Mouse (Mus musculus): ENCODE measurements at regions not wholly inside any gene's neighbourhood (a gene's known extent, or its start where the extent isn't known, plus 50 kb on each side); places are given as distances from the start of the nearest gene placed in this dataset.

GRCm38 (mm10) chr2:123473840-123474239 is 615.9 kb upstream of the Sema6d start:
- DNase-seq (ENCODE audit: low spot score in 2 of 2) = no peak

DNA sequence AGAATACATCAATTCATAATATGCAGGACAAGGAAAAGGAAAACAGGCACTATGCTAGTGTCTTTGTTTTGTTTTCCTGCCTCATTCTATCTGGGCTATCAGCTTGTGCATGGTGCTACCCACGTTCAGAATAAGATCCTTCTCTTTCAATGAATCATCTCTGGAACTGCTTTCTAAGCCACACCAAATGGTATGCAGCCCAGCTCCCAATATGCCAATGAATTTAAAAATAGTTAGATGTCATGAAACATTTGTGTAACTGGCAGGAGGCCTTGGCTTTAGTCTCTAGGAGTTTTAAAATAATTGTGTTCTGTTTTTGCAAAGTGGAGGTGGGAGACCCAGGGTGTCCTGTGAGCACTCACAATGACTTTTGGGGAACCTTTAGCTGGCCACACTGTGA is 603.1 kb upstream of the Sema6d start:
- peak in 1 of 2 experiments; percentile 3 for DNase-seq (ENCODE audit: low spot score in 2 of 2)

DNA sequence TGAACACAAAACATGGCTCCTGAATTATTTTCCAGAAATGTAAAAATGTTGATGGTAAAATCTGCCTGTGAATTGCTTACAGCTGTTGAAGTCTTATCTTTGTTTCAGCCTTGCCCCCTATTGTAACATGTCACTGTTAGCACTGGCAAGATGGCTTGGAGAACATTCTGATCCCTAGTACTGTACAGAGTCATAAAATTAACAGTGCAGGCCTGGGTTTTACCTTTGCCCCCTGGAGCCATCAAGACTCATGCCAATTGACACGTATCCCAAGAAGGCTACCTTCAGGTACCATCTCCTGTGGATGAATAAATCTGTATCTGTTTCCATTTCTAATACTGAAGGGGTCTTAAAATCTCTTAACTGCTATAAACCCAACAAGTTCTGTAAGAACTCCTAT is 583.6 kb upstream of the Sema6d start:
- DNase-seq (ENCODE audit: low spot score in 2 of 2) = no peak

DNA sequence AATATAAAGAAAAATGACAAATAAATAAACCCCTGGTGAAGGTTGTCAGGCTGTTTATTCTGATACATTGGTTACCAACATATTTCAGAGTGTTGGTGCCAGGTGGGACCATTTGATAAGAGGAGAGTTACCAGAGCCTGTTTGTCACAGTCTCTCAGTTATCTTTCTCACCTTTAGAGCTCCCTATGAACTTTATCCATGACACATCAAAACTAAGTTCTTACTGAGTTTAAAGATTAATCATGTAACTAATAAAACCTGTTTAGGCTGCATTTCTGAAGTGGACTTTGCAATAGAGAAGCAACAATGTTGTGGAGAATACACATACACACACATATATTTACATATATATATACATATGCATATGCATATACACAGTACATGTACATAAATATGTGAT is 582.7 kb upstream of the Sema6d start:
- no peak for DNase-seq (ENCODE audit: low spot score in 2 of 2)

GRCm38 (mm10) chr2:123528915-123529314 is 560.9 kb upstream of the Sema6d start:
- DNase-seq (ENCODE audit: low spot score in 2 of 2) = no peak

- DNase-seq (ENCODE audit: low spot score in 2 of 2) = peak; percentile 16 to 41
Observed at GRCm38 (mm10) chr2:123532946-123533791, 556.6 kb upstream of the Sema6d start.

DNA sequence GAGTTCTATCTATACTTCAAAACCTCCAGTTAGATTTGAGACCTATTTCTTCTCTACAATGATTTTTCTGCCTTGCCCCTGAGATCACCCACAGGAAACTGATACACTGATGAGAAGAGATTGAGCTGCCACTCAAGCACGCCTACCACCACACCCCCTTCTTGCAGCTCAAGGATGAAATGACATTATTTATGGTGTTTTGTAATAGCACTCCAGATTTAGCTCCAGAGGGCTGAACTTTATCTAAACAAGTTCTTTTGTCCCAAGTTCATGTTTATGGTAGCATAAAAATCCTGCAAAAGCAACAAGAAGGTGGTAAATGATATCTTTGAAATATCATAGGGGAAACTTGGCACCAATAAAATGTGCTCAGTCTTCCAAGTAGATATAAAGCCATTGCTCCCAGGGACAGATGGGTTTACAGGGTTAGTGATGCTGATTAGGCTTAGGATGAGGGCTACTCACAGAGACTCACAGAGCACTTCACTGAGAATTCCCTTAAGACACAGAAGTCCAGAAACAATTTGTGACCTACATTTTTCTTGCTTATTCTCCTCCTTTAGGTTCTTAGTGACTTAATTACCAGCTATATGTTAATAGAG is 538.4 kb upstream of the Sema6d start:
- DNase-seq (ENCODE audit: low spot score in 2 of 2) = no peak

DNA sequence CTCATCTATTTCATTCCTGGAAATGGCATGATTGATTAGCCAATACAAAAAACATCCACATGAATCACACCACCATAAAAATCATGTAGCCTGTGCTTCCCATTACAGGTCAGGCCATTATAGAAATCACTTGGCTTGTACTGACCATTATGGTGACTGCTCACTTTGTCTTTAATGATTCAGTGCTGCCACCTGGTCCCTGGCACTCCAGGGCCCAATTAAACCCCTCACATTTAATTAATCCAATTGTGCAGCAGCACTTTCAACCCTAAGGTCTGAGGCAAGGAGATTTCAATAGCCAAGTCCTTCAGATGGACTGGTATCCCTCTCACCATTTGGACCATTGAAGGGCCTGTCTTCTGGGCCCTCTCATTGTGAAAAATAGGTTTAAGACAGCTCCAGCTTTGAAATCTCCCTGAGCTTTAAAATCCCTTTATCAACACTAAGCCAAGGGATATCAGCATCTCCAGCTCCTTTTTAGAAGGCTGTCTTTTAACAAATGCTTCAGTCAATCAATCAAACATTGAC is 531.6 kb upstream of the Sema6d start:
- no peak for DNase-seq (ENCODE audit: low spot score in 2 of 2)
